Mouse (Mus musculus) olfactory bulb, adult 2 months (tissue): Measurements from ENCODE around the gene Lmf2.

Experiments used
- CTCF ChIP-seq: fragments of 200-500 bp; IDR thresholded peaks from 2 replicates; pipeline ENCODE4 v1.5.1; 2012; ENCODE audit warnings: low read depth, mild to moderate bottlenecking, low read length, moderate library complexity; ENCODE audit not compliant: insufficient read depth
- POLR2A ChIP-seq: fragments of 200-500 bp; IDR thresholded peaks from 2 replicates; pipeline ENCODE4 v1.6.1; 2012; ENCODE audit warnings: mild to moderate bottlenecking, low read depth, low read length, moderate library complexity; ENCODE audit not compliant: insufficient read depth

DNA sequence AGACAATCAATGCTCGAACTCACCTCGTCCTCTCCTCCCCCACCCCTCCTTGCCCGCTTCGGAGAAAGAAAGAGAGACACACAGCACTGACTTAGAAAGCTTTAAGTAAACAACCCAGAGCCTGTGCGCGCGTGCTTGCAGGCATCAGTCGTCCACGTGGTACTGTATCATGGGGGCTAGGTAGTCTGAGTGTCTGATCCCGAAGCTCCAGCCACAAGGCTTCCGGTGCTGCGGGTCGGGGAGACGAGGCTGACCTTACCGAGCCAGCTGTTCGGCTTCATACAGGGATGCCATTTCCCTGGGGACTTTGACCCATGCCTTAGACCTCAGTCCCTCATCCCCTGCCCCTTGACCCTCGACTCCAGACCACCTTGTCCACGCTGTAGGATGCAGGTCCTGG lies 21.9 kb upstream of the Lmf2 start:
- no peak for TF ChIP-seq CTCF
- no peak for TF ChIP-seq POLR2A
